Mouse (Mus musculus) forebrain, embryonic 16.5 days (tissue): ENCODE data around the gene Emilin1. TPM values are rescaled to one million over a fixed set of nuclear protein-coding genes. Genes with fewer than 3 reads are reported as not detected.

Experiments
- ATAC-seq: fragments of 200-750 bp; cut with Nextera tagmentation; 2 replicates; pipeline ENCODE4 v1.8.0; 2017; ENCODE audit warnings: mild to moderate bottlenecking, moderate library complexity
- H3K27ac ChIP-seq: fragments of 300-500 bp; sonication (generic); 2 replicates; pipeline ENCODE4 v1.5.1; 2014; ENCODE audit warnings: low read length, control low read depth
- H3K27me3 ChIP-seq: fragments of 300-500 bp; sonication (generic); replicated peaks from 2 replicates; pipeline ENCODE4 v1.6.1; 2014; ENCODE audit warnings: low read length; ENCODE audit not compliant: control insufficient read depth, insufficient read depth
- H3K36me3 ChIP-seq: fragments of 300-500 bp; sonication (generic); 2 replicates; pipeline ENCODE4 v1.6.1; 2014; ENCODE audit not compliant: control insufficient read depth, insufficient read depth
- H3K4me1 ChIP-seq: fragments of 300-500 bp; sonication (generic); replicated peaks from 2 replicates; pipeline ENCODE4 v1.6.1; 2014; ENCODE audit warnings: low read length; ENCODE audit not compliant: control insufficient read depth, insufficient read depth
- H3K4me2 ChIP-seq: fragments of 300-500 bp; sonication (generic); 2 replicates; pipeline ENCODE4 v1.6.1; 2014; ENCODE audit warnings: mild to moderate bottlenecking, low read length, control low read depth
- H3K4me3 ChIP-seq: fragments of 300-500 bp; sonication (generic); replicated peaks from 2 replicates; pipeline ENCODE4 v1.5.1; 2014; ENCODE audit warnings: mild to moderate bottlenecking, low read length, control low read depth
- H3K9ac ChIP-seq: fragments of 300-500 bp; sonication (generic); replicated peaks from 2 replicates; pipeline ENCODE4 v1.6.1; 2014; ENCODE audit warnings: low read depth, low read length, control low read depth
- H3K9me3 ChIP-seq: fragments of 300-500 bp; sonication (generic); 2 replicates; pipeline ENCODE4 v1.6.1; 2016; ENCODE audit warnings: low read length; ENCODE audit not compliant: control insufficient read depth
- WGBS: fragments of 180-500 bp; shearing (Covaris S2); extraction: QIAGEN DNeasy Blood & Tissue Kit; methylation state at CpG from one replicate; pipeline ENCODE4 v1.1.7; 2014; 5-methylcytosine and 5-hydroxymethylcytosine counted together
- polyA plus RNA-seq: library from polyadenylated mRNA; unstranded; fragments of >200 nt; fragmentation: Nextera tagmentation; extraction: Ambion mirVana; gene quantifications from 2 replicates; pipeline ENCODE4 v1.2.1, GENCODE M21; 2015

The Emilin1 gene
- polyA plus RNA-seq, 1 experiment from 2014 or later: 13.5 TPM

- WGBS: 72% methylated on average over 6 of the region's 6 CpGs
- Histone ChIP-seq H3K27me3 (no peaks in the 10 kb centered on the region), H3K4me1 (no peaks in the 10 kb centered on the region), H3K9me3 (no peaks in the 10 kb centered on the region), H3K4me2 (no peak overlapping the region), H3K9ac (no peak overlapping the region), H3K36me3 (no peaks in the 10 kb centered on the region), H3K4me3 (no peak overlapping the region), H3K27ac (no peak overlapping the region)
- no peak for ATAC-seq
These were observed 17.6 kb downstream of the Emilin1 start for GRCm38 (mm10) chr5:30930846-30931245.

GRCm38 (mm10) chr5:30931378-30931777 lies 18.2 kb downstream of the Emilin1 start:
- ATAC-seq: no peak
- no peak overlapping the region for H3K9ac ChIP-seq
- WGBS: 84% methylated on average over 4 of the region's 4 CpGs
- no peak overlapping the region for H3K4me3 ChIP-seq
- H3K4me1 ChIP-seq: no peaks in the 10 kb centered on the region
- no peaks in the 10 kb centered on the region for H3K27me3 ChIP-seq
- no peak overlapping the region for H3K27ac ChIP-seq
- no peak overlapping the region for H3K4me2 ChIP-seq
- H3K9me3 ChIP-seq: no peaks in the 10 kb centered on the region
- H3K36me3 ChIP-seq: no peaks in the 10 kb centered on the region

- WGBS: 78% methylated on average over 5 of the region's 5 CpGs
- Histone ChIP-seq H3K4me1 (no peaks in the 10 kb centered on the region), H3K27ac (no peak overlapping the region), H3K4me3 (no peak overlapping the region), H3K4me2 (no peak overlapping the region), H3K36me3 (no peaks in the 10 kb centered on the region), H3K9ac (no peak overlapping the region), H3K9me3 (no peaks in the 10 kb centered on the region), H3K27me3 (no peaks in the 10 kb centered on the region)
- ATAC-seq: no peak
These were observed 20.5 kb downstream of the Emilin1 start for GRCm38 (mm10) chr5:30933705-30934104.

GRCm38 (mm10) chr5:30934725-30935461 lies 21.7 kb downstream of the Emilin1 start:
- WGBS: 93% methylated on average over 5 of the region's 5 CpGs
- Histone ChIP-seq H3K9me3 (no peaks in the 10 kb centered on the region), H3K4me2 (no peak overlapping the region), H3K27ac (no peak overlapping the region), H3K27me3 (no peaks in the 10 kb centered on the region), H3K9ac (no peak overlapping the region), H3K36me3 (no peaks in the 10 kb centered on the region), H3K4me1 (no peaks in the 10 kb centered on the region), H3K4me3 (no peak overlapping the region)
- no peak for ATAC-seq

GRCm38 (mm10) chr5:30943004-30943403 lies 29.8 kb downstream of the Emilin1 start:
- H3K9me3 ChIP-seq: no peaks in the 10 kb centered on the region
- no peak overlapping the region for H3K4me3 ChIP-seq
- H3K27me3 ChIP-seq: no peaks in the 10 kb centered on the region
- H3K36me3 ChIP-seq: no peaks in the 10 kb centered on the region
- no peak overlapping the region for H3K9ac ChIP-seq
- 0 out of 2 replicates have a peak, but pooled peaks cover 5% of the 10 kb centered on the region for H3K4me1 ChIP-seq
- ATAC-seq: no peak
- WGBS: 94% methylated on average over 2 of the region's 2 CpGs
- H3K27ac ChIP-seq: no peak overlapping the region
- H3K4me2 ChIP-seq: no peak overlapping the region

GRCm38 (mm10) chr5:30944344-30944743 lies 31.1 kb downstream of the Emilin1 start:
- 84% methylated on average over 6 of the region's 6 CpGs for whole genome bisulfite sequencing
- ATAC-seq: no peak

GRCm38 (mm10) chr5:30944956-30945781 lies 32.0 kb downstream of the Emilin1 start, which contains the start of gene Cgref1:
TSS of gene Cgref1 (minus strand) at chr5:30945591.
- Histone ChIP-seq H3K9me3 (no peaks in the 10 kb centered on the region), H3K36me3 (no peaks in the 10 kb centered on the region), H3K4me1 (peaks cover 11% of the 10 kb centered on the region), H3K4me2 (peak within 1 kb of the TSS; percentile 70), H3K27ac (no peak within 1 kb of the TSS), H3K9ac (peak within 1 kb of the TSS; percentile 67), H3K27me3 (no peaks in the 10 kb centered on the region), H3K4me3 (peak within 1 kb of the TSS; percentile 51)
- WGBS: 4% methylated on average over 42 of the region's 44 CpGs
- peak; percentile 61 for ATAC-seq

More at GRCm38 (mm10) chr5:30944344-30944743, 31.1 kb downstream of the Emilin1 start:
- Histone ChIP-seq H3K4me1 (peaks cover 6% of the 10 kb centered on the region; the same call in 1 of the 2 replicates), H3K9me3 (no peaks in the 10 kb centered on the region), H3K9ac (no peak overlapping the region), H3K4me2 (0 out of 2 replicates have a peak overlapping the region, but pooled peaks have one; percentile 70), H3K36me3 (no peaks in the 10 kb centered on the region), H3K4me3 (no peak overlapping the region), H3K27ac (no peak overlapping the region), H3K27me3 (no peaks in the 10 kb centered on the region)

GRCm38 (mm10) chr5:30948620-30949019 lies 35.4 kb downstream of the Emilin1 start:
- WGBS: 76% methylated on average over 5 of the region's 5 CpGs
- Histone ChIP-seq H3K27ac (no peak overlapping the region), H3K4me3 (no peak overlapping the region), H3K4me1 (peaks cover 15% of the 10 kb centered on the region), H3K9ac (no peak overlapping the region), H3K9me3 (no peaks in the 10 kb centered on the region), H3K4me2 (no peak overlapping the region), H3K36me3 (peaks cover 4% of the 10 kb centered on the region; the same call in 1 of the 2 replicates), H3K27me3 (no peaks in the 10 kb centered on the region)
- no peak for ATAC-seq

GRCm38 (mm10) chr5:30949654-30950326 lies 36.6 kb downstream of the Emilin1 start:
- Histone ChIP-seq H3K9me3 (no peaks in the 10 kb centered on the region), H3K27me3 (no peaks in the 10 kb centered on the region), H3K9ac (peak overlapping the region; percentile 58), H3K4me1 (peaks cover 15% of the 10 kb centered on the region), H3K27ac (peak overlapping the region; percentile 34; the same call in 1 of the 2 replicates), H3K36me3 (peaks cover 16% of the 10 kb centered on the region), H3K4me2 (peak overlapping the region; percentile 78), H3K4me3 (peak overlapping the region; percentile 52)
- under 1% methylated on average over 31 of the region's 31 CpGs for WGBS
- peak; percentile 84 for ATAC-seq
